Mouse (Mus musculus) testis, postnatal 14 days (tissue): ENCODE data around the gene Acsl4.
A peak's percentile ranks its signal among the peaks of the same experiment; 100 is the strongest.

Experiments used
- DNase-seq: peaks from one replicate; pipeline ENCODE4 v3.0.0; 2021; ENCODE audit warnings: low spot score

The Acsl4 gene

DNA sequence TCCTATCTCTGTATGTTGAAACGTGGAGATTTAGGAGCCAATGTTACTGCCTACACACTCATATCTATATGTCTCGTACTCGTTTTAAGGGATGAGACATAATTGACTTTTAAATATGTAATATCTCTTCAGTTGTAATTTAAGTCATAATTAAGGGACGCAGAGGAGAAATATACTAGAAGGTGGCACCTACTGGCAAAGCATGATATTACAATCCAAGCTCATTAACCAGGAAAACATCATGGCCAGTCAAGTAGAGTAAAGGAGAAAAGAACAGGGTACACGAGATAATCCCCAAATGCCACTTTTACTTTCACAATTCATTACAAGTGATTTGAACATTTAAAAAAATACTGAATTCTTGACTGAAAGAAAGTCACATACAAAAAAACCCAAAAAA, 31.9 kb downstream of the Acsl4 start:
- no peak for DNase-seq

DNA sequence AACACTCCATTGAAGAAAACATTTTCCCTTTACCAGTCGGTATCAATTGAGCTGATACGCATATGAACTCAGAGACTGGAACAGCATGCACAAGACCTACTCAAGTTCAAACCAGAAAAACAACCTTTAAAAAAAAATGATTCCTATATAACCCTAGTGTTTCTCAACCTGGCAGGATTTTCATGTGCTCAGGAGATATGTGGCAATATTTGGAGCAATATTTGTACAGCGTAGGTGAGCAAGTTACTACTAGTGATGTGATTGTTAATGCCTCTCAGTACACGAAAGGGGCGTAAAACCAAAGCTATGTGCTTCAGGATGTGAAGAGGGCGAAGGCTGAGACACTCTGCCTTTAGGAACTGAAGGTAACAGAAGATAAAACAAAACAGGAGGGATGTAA, 54.1 kb downstream of the Acsl4 start:
- DNase-seq = no peak

DNA sequence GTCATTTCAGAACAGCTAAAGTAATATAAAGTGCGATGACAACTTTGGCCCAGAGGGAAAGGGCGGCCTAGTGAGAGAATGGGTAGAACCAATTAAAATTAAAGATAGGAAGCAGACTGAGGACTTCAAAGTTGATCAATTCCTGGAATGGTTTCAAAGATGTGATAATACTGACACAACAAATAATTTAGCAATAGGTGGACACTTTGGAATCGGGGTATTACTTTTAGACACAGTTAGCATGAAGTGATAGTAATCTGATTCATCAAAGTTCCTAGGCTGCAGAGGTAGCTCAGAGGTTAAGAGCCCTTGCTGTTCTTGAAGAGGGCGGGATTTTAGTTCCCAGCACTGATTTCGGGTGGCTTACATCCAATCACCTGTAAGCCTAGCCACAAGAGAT, 54.8 kb downstream of the Acsl4 start:
- no peak for DNase-seq

DNA sequence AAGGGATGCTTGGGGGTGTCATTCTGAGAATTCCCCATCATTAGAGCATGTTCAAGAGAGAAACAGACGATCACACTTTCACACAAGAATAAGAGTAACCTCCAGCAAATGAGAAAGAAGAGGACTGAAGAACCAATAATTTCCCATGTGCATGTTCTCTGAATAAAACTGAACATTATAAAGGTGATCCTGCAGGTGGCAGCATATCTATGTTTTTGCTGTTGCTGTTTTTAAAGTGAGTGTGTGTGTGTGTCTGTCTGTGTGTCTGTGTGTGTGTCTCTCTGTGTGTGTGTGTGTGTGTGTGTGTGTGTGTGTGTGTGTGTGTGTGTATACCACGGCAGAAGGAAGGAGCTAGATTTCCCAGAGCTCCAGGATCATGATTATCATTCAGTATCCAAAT, 64.6 kb downstream of the Acsl4 start:
- no peak for DNase-seq

DNA sequence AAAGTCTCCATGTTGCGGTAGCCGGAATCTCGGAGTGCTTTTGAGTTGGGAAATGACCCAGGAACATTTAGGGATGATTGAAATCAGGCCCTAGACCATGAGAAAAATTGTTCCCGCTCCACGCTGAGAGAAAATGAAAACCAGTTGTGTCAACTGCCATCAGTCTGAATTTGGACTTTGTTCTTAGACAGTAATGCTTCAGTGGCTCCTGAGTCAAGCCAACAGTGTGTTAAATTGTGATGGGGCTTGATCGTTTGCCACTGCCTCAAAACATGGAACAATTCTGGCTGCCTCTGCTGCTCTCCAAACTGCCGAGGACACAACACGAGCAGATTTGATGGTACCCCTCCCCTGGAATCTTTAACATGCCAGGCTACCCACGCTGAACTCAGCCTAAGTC, 74.2 kb downstream of the Acsl4 start:
- no peak for DNase-seq

DNA sequence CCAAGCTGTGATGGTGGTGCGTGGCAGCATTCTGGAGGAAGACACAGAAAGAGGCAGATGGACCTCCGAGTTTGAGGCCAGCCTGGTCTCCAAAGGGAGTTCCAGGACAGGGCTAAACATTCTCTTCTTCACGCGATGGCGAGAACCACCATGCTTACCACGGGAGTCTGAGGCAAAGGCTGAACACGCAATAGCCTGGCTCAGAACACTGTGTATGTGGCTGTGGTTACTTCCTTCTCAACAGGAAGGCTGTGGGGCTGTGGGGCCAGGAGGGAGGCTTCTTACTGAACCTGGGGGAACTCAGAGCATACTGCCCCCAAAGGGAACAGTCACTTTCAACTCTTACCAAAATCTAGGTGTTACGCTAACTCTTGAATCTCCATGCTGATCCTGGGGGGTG, 75.1 kb downstream of the Acsl4 start:
- no peak for DNase-seq

DNA sequence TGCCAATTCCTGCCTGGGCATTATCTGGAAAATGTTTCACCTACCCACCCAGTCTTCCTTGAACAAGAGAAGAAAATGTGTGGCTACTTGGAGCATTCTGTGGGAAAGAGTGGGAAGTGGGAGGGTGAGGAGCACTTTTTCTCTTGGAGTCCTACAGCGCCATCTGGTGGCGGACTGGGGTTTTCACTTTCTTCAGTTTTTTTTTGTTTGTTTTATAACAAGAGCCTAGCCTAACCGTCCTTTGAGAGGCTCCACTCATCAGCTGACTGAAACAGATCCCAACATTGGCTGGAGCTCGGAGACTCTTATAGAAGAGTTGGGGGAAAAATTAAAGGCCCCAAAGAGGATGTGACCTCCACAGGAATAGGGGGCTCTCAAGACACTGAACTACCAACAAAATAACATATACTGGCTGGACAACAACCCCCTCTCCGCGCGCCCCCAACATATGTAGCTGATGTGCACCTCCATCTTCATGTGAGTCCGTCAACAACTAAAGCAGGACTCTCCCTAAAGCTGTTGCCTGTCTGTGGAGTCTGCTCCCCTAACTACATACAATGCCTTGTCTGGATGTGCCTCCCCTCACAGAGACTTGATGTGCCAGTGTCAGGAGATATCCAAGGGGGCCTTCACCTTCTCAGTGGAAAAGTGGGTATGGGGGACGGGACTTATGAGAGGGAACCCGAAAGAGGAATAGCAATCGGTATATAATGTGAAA, 75.9 kb downstream of the Acsl4 start:
- peak; percentile 52 for DNase-seq

DNA sequence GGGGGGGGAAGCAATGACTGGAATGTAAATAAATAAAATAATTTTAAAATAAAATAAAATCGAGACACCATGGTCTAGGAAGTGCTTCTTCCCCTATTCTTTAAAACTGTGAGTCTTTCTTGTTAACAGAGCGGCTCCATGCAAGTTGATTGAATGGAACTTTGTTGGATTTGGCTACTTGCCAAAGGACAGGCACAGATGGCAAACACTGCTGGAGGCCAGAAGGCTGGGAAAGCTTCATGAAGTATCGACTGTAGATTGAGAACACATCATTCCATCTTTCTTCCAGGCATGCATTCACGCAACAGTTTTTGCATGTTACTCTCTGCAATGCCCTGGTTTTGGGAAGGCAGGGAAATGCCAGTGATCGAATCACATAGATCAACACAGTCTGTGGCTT, 79.9 kb downstream of the Acsl4 start:
- DNase-seq = no peak

DNA sequence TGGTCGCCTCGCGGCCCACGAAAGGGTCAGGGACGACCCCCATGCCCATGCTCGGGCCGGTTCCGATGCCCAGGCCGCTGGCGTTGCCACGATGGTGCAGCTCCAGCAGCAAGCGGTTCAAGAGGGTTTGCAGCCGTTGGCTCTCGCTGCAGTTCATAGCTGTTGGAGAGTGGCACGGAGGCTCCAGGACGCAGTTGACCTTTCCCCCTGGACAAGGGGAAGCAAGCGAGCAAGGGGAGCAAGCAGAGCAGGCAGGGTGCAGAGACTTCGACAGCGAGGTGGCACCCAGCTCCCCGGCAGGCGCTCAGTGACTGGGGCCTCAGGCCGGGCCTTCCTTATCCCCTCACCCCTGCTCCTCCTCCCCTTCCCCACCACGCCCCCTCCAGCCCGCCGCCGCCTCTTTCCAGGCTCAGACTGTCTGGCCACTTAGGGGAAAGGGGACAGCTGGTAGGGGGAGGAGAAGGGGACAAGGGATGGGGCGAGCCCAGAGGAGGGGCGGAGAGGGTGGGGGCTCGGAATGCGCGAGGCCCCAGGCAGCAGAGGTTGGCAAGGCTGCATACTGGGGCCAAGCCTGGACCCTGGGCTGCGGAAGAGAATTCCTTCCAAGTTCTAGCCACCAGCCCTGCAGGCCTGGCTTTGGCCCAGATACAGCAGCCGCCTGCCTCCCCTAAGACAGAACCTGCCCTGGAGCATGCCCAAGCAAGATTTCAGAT, 84.3 kb downstream of the Acsl4 start, which contains the start of gene Kcne1l:
Kcne1l (minus strand) TSS at position 426 of the 713 bp plus-strand sequence.
- no peak for DNase-seq

DNA sequence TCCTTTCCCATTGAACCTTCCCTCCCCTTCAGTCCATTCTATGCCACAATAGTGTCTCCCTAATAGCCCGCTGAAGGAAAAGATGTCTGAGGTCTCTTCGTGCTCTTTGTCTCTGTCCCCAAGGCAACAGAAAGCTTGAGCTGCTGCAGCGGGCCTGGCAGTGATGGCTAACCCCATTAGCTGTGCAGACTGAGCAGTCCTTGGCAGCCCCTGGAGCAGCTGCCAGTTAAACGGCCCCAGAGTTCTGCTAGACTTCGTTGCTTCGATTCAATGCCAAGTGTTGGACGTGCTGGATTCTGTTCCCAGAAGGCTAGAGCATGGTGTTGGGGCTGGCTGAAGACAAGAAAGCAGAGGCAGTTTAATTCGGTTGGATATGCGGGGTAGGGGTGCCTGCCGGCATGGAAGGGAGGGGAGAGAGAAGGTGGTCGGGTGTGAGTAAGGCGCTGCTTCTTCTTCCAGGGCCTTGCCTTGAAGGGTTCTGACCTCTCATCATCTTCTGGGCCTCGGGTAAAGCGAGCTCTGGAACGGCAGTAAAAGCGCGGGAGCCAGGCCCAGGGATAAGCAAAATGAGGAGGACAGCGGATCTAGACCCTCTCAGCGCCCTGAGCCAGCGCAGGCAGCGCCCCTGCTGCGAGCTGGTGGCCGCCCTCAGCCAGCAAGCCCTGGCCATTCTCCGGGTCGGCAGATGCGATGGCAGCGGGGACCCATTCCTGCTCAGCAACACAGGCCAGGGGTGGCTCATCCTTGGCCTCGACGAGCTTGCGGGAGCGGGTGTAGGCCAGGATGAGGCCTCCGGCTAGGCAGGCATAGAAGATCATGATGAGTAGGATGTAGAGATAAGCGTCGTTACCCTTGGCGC, 85.1 kb downstream of the Acsl4 start:
- no peak for DNase-seq

DNA sequence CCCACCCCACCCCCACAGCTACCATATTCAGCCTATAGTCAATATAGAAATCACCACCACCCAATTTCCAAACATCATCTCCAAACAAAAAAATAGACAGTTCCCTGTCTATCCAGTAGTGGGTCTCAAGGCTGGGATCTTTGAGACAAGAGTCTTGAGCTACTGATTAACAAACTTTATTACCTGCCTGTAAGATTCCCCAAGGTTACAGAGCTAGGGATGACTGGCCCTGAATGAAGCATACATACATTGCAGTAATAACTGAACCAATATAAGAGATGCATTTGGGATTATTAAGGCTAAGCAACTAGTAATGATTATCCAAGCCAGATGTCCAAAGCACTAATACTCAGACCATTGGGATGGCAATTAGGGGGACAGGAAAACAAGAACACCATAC, 85.7 kb downstream of the Acsl4 start:
- no peak for DNase-seq

DNA sequence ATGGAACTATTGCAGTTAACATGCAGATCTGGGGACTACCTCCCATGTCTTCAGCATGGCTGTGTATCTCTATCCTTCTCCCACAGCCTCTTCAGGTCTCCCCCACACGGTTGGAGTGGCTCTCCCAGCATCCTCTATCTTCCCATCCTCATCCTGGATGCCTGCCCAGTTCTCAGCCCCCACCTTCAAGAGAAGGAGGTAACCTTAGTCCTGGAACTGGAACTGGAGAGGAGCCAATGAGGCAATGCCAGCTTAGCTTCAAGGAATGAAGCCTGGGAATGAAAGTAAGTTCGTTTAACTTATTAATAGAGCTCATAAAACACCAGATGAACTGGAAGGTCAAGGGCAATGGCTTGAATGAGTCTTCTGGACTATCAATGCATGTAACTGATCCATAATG, 86.9 kb downstream of the Acsl4 start:
- no peak for DNase-seq

DNA sequence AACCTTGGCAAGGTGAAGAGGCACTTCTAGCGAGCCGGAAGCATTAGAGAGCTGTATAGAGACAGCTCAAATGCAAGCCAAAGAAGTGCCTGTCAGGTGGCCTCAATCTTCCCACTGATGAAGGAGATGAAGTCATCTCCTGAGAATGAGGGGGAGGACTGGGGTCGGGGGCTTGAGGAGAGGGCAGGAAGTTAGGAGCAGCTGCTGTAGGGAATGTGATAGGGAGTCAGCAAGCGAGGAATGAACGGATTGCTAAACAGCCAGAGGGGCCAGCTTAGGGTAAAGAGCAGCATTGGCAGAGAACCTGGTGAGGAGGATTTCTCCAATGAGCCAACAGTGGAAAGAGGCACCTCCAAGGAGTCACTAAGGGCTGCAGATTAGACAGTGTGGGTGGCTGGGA, 104.4 kb downstream of the Acsl4 start:
- no peak for DNase-seq

DNA sequence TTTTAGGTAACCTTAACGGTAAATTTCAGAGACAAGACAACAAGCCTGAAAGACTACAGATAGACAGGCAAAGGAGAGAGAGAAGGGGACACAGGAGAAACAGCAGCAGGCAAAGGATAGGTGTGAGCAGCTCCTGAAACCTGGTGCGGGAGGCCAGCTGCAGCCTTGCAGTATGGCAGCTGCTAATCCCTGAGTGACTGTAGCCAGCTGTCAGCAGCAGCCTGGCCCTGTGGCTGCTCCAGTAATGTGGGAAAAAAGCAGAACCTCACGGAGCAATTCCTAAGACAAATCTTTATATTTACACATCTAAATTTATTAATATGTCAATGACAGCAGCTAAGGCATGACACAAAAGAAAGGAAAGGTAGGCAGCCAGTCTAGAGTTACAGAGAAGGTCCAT, 113.8 kb downstream of the Acsl4 start:
- DNase-seq = no peak

DNA sequence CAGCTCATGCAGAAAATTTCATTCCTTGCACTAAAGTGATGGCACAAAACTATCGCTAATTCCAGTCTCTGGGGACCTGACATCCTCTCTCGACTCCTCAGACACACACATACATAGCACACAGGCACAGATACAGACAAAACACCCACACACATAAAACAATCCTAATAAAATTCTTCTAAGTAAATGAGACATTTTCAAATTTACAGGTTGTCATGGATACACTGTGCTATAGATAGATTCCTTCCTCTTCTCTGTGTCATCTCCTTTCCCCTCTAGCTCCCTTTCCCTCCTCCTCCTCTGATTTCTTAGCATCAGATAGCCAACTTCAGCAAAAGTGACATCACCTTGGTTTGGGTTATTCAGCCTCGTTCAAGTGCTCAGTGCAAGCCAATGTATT, 114.3 kb downstream of the Acsl4 start:
- DNase-seq = no peak
